Mouse (Mus musculus): Measurements from ENCODE around the gene Ngfr.

- TF ChIP-seq CTCF (IDR thresholded peaks at IDR 0.05; ENCODE audit: low read depth, low read length) (no peak), POLR2A (IDR thresholded peaks at IDR 0.05; ENCODE audit: insufficient read depth, low read length) (no peak), EP300 (IDR thresholded peaks at IDR 0.05; ENCODE audit: insufficient read depth, low read depth, low read length) (no peak)
Observed at GRCm38 (mm10) chr11:95589195-95589594, 1.7 kb upstream of the Ngfr start.

Measured in ES-Bruce4 (cell line).